Mouse (Mus musculus) CD4-positive, CD25-positive, alpha-beta regulatory T cell, adult 2 months (primary cell): ENCODE measurements around the gene Mark2.
"Not testable (repeated sequence)": the region's sequence is repeated elsewhere in the genome, so short reads cannot be mapped to it uniquely, and the experiment has no call there.

ENCODE experiments used
- DNase-seq: peaks from one replicate; pipeline ENCODE4 v3.0.0-alpha.2; 2012; ENCODE audit warnings: low read depth, low spot score

Mark2 gene

DNA sequence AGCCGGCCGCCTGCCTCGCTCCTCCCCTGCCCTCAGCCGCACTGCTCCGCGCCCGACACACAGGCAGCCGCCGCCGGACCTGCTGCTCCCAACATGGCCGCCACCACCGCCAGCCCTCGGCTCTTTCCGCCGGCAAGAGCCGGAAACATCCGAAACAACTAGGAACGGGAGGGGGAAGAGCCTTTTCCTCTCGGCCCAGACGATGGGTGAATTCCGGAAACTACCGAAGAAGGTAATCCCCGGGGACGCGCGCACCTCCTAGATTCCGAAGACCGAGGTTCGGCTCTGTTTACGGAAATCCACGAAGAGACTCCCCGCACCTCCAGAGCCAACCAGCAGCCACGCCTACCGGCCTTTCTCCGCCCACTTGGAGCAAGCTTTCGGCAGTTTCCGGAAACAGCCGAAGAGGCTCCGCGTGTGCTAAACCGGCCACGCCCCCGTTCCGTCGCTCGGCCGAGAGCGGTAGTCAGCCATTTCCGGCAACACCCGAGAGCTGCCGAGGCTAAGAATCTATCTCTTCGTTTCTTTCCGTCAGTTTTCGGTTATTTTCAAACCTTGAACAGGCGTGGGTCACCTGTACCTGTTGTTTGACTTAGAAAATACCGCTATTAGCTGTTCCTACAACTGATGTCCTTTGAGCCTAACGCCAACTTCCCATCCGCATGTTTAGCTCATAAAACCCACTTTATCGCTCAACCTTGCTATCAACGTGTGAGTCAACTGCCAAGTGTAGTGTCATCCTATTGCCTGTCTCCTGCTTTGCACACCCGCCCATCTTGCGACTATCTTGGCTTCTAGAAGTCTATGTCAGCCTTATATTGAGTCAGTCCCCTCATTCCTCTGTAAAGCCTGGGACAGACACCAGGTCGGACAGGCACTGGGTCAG is at the start of gene Mark2:
Gene Mark2 (minus strand): TSS at position 349 of the 886 bp plus-strand sequence.
- peak; percentile 100 for DNase-seq

DNA sequence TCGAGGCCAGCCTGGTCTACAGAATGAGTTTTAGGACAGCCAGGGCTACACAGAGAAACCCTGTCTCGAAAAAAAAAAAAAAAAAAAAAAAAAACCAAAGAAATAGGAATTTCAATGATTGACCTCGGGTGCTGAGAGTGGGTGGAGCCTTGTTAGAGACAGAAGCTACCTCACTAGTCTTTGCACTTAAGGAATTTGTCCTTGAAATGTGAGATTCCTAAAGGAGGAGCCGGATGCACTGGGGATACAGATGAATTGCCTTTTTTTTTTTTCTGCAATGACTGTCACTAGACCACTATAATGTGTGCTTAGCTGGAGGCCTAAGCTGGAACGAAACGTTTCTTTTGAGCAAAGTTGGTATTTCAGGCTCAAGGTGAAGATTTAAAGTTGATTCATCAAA is 46.8 kb upstream of the Mark2 start:
- no peak for DNase-seq

DNA sequence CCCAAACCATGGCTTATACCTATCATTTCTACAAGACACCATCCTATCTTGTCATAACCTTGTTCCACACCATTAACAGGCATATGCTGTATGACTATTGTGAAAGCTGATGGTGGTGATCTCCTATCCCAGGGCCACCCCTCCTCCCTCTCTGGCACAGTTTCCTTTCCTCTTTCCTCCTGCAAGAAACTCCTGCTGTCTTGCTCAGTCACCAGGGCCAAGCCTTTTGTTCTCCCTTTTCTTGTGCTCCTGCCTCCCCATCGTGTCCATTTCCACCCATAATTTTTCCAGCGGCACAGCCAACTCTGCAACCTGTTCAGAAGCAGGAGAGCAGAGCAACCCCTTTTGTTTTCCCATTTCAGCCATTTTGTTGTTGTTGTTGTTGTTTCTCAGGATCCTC is 44.4 kb upstream of the Mark2 start:
- DNase-seq = no peak

DNA sequence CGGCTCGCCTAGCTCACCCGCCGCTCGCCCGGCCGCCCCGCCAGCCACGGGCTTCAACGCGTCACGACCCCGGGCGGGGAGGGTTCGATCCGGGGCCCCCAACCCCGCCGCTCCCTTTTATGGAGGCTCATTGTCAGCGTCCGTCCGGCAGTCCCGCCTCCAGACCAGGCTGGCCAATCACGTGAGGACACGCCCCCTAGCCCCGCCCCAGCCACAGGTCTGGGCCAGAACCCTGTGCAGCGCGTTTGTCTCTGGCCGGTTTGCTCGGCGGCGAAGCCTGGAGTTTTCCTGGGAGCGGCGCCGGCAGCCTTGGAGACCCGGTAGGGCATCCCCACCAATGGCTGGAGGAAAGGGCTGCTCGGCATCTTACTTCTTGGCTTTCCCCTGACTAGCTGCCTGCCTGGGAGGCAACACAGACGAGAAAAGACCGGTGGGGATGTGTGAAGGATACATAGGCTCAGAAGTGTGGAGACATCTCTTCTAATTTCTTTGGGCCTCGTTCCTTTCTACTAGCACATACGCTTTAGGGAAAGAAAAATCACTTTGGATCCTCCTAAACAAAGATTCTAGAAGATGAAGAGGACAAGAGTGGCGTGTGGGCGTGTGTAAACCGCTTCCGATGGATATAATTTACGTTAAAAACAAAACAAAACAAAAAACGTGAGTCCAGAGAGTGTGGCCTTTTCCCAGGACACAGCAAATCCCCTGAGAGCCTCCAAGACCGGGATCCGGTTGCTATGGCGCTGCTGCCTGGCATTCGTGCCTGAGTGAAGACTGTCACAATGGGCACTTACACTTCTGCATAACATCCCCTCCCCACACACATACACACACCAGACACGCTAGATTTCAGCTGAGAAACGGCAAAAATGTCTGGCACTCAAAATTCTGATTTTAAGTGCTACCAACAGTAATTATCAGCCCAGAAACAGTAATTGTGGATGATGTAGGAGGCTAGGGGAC is 41.5 kb upstream of the Mark2 start, which contains the start of gene Spindoc:
Gene Spindoc (minus strand): TSS at position 92 of the 963 bp plus-strand sequence.
- DNase-seq = peak; percentile 95

DNA sequence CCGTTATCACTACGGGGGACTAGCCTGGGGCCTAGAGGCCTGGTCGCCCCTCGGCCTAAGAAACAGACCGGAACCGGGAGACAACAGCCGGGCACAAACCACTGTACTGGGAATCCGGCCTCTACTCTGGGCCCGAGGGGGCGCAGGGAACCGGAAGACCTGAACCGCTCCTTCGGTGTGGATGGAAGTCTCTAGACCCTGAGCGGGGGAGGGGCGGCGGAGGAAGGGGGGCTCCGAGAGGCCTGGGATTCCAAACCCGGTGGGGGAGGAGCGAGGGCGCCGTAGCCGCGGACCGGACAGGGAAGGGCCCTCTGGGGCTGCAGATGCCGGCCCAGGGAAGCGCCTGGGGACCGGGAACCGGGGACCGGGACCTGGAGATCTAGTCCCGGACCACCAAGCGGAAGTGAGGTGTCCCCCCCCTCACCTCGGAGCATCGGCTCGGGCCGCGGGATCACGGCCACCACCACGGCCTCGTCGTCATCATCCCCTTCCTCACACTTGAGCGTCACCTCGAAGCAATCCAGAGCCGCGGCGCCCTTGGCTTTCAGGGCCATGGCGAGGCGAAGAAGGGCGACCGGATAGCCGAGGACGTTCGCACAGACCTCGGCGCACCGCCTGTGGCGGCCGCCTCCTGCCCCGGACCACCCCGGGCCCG is 40.7 kb upstream of the Mark2 start:
- peak; percentile 56 for DNase-seq

DNA sequence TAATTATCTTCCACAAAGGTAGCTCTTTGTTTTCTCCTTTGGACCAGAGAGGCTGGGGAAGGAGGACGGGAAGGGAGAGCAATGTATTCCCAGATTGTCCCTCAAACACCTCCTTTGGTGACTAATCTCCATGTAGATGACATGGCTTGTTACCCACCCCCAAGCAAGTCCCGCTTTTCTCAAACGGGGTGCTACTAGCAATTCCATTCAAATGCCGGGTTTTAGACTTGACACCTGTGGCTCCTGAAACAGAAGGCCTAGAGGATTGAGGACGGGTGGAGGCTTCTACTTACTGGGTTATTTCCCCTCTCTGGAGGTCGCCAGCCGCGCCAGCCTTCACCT is 40.2 kb upstream of the Mark2 start:
- DNase-seq = no peak

DNA sequence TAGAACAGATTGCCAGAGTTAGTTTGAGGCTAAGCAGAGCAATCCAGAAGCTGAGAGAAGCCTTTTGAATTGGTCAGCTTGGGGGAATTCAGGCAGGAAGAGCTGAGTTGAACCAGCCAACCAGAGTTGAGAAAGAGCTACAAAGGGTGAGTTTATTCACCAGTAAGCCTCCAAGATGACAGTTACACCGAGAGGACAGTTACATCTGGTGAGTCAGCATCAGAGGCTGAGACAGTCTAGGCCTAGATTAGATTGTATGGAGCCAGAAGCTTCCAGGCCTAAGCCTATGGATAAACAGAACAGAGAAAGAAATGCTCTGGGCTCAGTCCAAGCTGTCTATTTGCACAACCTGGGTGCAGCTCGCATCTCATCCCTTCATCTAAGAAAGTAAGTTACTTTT is 36.0 kb upstream of the Mark2 start:
- no peak for DNase-seq

DNA sequence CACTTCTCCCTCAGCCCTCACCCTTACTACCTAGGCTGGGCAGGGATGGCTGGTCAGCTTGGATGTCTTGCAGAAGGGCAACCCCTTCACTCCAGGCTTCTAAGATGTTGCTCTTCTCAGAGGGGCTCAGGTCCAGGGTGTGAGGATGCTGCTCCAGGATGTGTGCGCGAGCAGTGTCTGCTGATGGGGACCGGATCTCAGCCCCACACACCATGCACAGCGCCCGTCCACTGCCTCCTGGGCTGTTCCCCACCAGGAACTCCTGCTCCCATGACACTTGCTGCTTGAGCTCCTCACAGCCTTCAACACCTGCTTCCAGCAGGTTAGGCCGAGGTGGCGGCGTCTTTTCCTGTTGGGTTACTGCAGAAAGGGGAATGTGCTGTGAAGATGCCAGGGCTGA is 32.8 kb upstream of the Mark2 start:
- DNase-seq = no peak

DNA sequence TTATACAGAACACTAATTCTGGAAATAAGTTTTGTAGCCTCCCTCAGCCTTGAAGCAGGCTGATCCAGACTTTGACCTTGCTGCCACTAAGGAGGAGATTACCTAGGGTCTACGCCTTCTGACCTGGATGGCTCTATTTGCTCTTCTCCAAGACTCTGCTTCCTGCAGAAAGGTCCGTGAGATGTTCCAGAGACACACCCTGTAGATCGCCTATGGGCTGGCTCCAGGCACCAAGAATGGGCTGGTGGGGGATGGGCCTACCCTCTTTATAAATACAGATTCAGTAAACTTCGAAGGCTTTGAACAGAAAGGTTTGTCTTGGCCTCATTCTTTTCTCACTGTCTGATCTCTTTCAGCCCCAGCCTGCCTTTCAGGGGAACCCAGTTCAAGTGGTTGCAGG is 27.8 kb upstream of the Mark2 start:
- not testable (repeated sequence) for DNase-seq

DNA sequence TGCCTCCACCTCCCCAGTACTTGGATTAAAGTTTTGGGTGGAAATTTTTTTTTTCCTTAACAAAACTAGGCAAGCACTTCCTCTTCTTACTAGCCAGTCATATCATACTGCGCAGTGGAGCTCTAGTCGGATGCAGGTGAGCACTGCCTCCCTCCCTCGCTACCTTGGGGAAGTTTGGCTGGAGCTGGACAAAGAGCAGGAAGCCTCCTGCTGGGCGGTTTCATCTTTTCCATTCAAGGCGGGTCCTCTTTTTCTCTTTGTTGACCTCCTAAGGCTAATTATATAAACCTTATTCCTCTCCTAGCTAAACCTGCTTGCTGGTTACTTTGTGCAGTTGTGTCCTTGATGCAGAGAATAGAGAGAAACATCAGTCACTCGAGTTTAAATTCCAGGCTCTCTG is 12.0 kb upstream of the Mark2 start:
- DNase-seq = no peak

DNA sequence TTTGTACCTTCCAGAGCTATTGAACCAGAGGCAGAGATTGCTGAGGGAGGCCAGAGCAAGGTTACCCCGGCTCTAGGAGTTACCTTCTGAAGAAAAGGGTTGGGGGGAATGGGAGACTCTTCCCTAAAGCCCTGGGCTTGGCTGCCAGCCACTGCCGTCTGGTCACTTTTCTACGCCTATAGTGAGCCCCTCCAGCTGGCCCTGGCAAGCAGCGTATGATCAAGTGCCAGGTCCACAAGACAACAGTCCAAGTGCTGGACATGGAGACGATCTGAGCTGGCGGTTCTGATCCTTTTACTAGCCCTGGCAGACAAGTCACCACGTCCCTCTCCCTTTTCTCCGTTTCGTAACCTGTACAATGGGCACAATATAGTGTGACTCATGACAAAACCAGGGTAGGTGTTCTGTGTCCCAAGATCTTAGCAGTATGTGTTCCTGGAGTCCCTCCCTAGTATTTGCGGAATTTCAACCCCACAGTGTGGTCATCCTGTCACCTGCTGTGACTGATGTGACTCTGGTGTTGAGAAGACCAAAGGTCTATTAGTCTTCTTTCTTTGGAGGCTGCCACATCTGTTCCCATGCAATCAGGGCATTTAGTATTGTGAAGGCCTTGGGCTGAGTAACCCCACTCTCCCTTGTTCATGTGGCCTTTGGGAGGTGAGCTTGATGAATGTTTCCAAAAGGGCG is 11.3 kb upstream of the Mark2 start:
- no peak for DNase-seq

DNA sequence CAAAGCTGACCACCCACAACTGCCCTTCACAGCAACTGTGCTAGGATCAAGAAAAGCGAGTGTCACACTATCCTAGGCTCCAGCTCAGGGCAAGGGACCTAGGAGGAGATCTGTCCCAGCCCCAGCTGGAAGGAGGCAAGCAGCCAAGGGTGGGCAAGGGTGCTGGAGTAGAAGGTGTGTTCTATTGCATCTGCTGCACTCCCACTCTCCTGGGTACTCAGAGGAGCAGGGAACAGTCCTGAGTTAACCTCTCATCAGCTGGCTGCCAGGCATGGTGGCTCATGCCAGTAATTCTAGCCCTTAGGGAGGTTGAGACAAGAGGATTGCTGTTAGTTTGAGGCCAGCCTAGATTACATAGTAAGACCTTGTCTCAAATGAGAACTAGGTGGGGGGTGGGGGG is 8.3 kb upstream of the Mark2 start:
- DNase-seq = no peak

DNA sequence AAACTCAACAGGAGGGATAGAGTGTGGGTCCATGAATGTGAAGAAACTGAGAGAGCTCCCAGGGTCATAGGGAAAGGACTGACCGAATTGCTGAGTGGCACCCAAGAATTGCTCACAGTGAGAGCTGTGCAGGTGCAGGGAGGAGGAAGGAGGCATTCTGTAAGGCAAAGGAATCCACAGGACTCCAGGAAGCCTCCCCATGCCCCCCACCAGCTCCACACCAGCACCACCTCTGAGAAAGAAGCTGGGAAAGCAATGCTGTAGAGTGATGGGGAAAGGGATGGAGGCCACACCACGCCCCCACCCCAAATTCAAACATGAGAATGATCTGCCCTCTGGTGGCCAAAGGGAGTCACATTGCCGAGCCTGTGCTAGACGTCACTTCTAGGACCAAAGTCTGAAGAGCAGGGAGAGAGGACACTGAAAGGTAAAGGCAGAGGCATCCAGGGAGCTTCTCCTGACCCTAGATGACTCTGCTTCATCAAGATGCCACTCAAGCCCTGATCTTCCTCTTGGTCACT is 3.6 kb upstream of the Mark2 start:
- DNase-seq = peak; percentile 73

DNA sequence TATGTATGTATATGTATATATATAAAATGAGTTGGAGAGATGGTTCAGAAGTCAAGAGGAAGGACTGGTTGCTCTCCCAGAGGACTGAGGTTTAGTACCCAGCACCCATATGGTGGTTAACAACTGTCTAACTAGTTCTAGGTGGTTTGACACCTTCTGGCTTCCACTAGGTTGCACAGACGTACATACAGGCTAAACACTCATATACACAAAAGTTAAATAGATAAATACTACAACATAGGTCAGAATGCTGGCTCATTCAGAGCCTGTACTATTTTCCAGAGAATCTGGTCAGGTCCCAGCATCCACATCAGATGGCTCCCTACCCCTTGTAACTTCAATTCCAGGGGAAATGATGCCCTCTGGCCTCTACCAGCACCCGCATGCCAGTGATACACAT is 986 bp upstream of the Mark2 start:
- peak; percentile 8 for DNase-seq

DNA sequence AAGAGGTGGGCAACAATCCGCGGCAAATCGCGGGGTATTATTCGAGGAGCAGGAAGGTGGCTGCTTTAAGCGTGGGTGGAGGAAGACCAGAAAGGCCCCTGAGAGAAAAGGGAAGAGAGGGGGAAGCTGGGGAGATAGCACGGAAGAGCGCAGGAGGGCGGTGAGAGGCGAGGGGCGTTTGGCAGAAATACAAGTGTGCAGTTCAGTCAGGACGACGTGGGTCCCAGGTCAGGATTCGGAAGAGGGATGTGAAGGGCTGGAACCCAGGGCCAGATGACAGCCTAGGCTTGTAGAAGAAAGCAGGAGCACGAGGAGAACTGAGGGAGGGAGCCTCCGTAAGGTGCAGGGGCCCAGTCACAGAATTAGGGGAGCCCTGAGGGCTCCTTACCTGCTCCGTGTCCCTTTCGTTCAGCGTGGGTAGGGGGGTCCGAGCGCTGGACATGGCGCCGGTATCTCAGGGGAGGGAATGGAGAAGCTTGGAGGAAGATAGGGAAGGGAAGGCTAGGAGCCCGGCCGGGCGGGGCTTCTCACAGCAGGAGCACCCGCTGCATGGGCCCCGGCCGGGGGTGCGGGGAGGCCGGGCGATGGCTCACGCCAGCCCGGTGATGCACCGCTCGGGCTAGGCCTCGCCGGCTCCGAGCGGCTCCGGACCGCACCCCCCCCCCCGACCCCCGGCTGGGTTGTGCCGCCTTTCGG is 732 bp downstream of the Mark2 start:
- DNase-seq = no peak

DNA sequence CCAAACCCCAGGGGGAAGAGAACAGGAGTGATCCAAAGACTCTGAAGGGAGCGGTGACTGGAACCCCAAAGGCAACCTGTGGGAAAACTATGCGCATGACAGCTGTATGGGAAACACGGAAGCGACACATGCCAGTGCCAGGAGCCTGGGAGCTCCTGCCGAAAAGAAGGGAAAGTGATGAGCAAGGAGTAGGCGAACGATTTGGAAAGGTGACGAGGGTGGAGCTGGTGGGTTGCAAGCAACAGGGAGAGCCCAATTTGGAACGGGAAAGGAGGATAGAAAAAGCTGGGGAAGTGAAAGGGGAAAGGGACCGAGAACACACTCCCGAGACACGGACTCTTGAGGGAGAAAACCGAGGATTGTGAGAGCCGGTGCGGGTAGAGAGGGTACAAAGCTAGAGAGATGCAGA is 1.3 kb downstream of the Mark2 start:
- peak; percentile 12 for DNase-seq

DNA sequence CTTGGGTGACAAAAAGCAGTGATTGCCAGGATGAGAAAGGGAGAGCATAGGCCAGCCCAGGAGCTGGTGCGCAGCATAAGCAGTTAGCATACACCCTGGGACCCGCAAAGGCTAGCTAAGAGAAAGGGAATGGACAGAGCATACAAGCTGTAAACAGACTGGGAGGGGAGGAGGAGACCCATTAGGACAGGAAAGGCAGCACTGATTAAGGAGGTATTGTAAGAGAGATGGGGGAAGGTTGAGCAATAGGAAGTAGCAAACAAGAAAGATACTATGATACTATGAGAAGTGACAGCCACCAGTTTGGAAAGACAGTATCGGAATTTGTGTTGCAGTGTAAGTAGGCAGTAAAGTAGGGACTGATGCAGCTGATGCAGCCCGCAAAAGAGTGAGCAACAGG is 1.8 kb downstream of the Mark2 start:
- peak; percentile 17 for DNase-seq

DNA sequence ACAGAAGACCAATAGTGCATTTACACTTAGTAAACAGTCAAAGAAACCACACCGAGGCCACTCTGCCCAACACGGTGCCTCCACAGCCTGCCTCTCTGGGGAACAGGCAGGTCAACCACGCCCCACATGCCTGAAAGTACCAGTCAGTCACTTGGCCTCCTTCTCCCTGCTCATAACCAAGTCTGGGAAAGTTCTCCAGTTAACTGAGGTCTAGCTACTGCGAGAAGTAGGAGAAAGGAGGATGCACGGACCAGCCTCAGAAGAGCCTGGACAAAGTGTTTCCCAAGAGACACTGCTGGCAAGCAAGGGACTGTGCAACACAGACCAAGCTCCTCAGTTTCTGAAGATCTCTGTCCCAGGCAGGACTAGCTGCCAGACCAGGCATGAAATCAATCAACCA is 2.6 kb downstream of the Mark2 start:
- peak; percentile 13 for DNase-seq

DNA sequence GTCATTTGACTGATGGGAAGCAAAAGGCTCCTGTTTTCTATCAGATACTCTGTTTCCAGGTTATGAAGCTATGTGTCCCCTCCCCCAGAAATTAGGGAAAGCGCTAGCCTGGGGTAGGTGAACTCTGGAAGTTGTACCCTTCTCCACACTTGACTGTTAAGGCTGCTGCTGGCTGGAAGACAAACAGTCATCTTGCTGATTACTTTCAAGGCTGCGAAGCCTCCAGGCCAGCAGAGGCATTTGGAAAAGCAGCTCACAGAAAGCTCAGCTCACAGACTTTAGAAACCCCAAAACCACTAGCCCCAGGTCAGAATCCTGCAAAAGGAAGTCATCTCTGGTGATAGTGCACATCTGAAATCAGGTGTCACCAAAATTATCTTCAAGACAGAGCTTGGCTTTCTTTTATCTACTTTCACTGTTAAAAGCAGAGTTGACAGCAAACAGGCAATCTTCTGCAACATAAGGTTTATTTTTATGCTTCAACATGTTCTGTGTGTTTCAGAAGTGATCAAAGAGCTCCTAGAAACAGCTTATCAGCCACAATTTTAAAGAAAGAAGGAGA is 3.8 kb downstream of the Mark2 start:
- peak; percentile 29 for DNase-seq

DNA sequence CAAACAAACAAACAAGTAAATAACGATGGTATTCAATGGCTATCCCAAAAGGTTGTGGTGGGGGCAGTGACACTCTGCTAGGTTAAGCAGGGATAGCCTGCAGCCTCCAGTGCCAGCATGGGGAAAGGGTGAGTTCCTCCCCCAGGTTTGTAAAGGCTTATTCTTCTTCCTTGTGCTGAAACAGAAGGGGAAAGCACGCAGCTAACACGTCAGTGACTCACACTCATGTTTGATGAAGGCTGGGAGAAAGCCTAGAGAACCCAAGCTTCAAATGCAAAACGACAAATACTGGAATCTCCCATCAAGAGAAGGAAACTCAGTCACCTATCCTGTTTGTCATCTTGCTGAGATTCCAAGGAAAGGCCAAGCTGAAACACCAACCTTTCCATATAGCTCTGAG is 6.0 kb downstream of the Mark2 start:
- DNase-seq = no peak
